ENCODE assay signal across 9 mouse cellular contexts in genomic region chr11:98968716-98969495, GRCm38 (mm10). TPM values are rescaled to one million over a fixed set of nuclear protein-coding genes. Genes with fewer than 3 reads are reported as not detected.
A peak's percentile ranks its signal among the peaks of the same experiment; 100 is the strongest.
DNase-seq lines count a peak whose midpoint lies in the region; ATAC-seq lines count a peak whose summit lies in the region.
"Had no signal": no experiment of that assay in that cellular context is flagged by ENCODE, and none has a peak within 500 bp of the region (broad histone marks: within the 10 kb centered on the region; RNA-seq: fewer than 3 reads in every experiment).

No protein-coding gene starts in this region.

- H3K27ac ChIP-seq in hindbrain, embryonic 15.5 days (replicated peaks), result peak overlapping the region; percentile 85
- peak overlapping the region; percentile 81 for H3K27ac ChIP-seq in midbrain, embryonic 14.5 days (replicated peaks; ENCODE audit: low read depth, low read length)

- peaks cover 78% of the 10 kb centered on the region for H3K4me1 ChIP-seq in hindbrain, embryonic 15.5 days (replicated peaks)
- peaks cover 79% of the 10 kb centered on the region for H3K4me1 ChIP-seq in midbrain, embryonic 14.5 days (ENCODE audit: control insufficient read depth, insufficient read depth, low read length)

- peaks cover 9% of the 10 kb centered on the region for H3K36me3 ChIP-seq in hindbrain, embryonic 15.5 days
- peaks cover 17% of the 10 kb centered on the region; the same call in 1 of the 2 replicates for H3K36me3 ChIP-seq in midbrain, embryonic 14.5 days (ENCODE audit: control insufficient read depth, insufficient read depth, low read length)

- intact Hi-C loops in left cerebral cortex, postnatal 4 days (cut with DNase I), result no loop called here

- peak overlapping the region; percentile 42 for H3K4me2 ChIP-seq in hindbrain, embryonic 15.5 days
- peak overlapping the region; percentile 48 for H3K4me2 ChIP-seq in midbrain, embryonic 14.5 days (ENCODE audit: low read length)

- peak; percentile 6; the same call in 1 of the 2 replicates for ATAC-seq in hindbrain, embryonic 15.5 days (ENCODE audit: low FRiP score, low read depth)
- peak; percentile 35; the same call in 1 of the 2 replicates for ATAC-seq in midbrain, embryonic 14.5 days (ENCODE audit: low FRiP score, low TSS enrichment)

- 8% methylated on average over 20 of the region's 20 CpGs for WGBS in hindbrain, embryonic 15.5 days
- 3% methylated on average over 20 of the region's 20 CpGs for WGBS in midbrain, embryonic 14.5 days

- H3K4me3 ChIP-seq in hindbrain, embryonic 15.5 days, result no peak overlapping the region
- 0 out of 2 replicates have a peak overlapping the region, but pooled peaks have one; percentile 3 for H3K4me3 ChIP-seq in midbrain, embryonic 14.5 days (replicated peaks; ENCODE audit: low read depth, low read length)

- H3K9me3 ChIP-seq in hindbrain, embryonic 15.5 days, result no peaks in the 10 kb centered on the region
- no peaks in the 10 kb centered on the region for H3K9me3 ChIP-seq in midbrain, embryonic 14.5 days (ENCODE audit: control insufficient read depth, low read length)

- no peaks in the 10 kb centered on the region for H3K27me3 ChIP-seq in hindbrain, embryonic 15.5 days
- H3K27me3 ChIP-seq in midbrain, embryonic 14.5 days (ENCODE audit: control insufficient read depth, insufficient read depth, low read length), result no peaks in the 10 kb centered on the region

- H3K9ac ChIP-seq in hindbrain, embryonic 15.5 days, result peak overlapping the region; percentile 11; the same call in 1 of the 2 replicates
- peak overlapping the region; percentile 16; the same call in 1 of the 2 replicates for H3K9ac ChIP-seq in midbrain, embryonic 14.5 days (replicated peaks; ENCODE audit: low read length)

- DNase-seq in cerebellum, adult 11 months, result peak; percentile 20
- DNase-seq in cerebellum, postnatal 4 days (ENCODE audit: low spot score in 2 of 2), result no peak
- DNase-seq in ovary, postnatal 36 days (ENCODE audit: low spot score), result peak; percentile 4
- no peak for DNase-seq in ovary, postnatal 14 days (ENCODE audit: low spot score)
- peak; percentile 80 for DNase-seq in midbrain, embryonic 14.5 days
- no peak for DNase-seq in right cerebral cortex, postnatal 36 days (ENCODE audit: low spot score in 2 of 2)
- no peak for DNase-seq in left cerebral cortex, postnatal 4 days

RNA-seq across cellular contexts. Expression of gene Gjd3, which starts 13.9 kb away (rescaled TPM):
- 1.8 and 3.1 TPM in 2 replicates for polyA plus RNA-seq in hindbrain, embryonic 15.5 days (2015; fragmentation: Nextera tagmentation; extraction: Ambion mirVana)
- 0.70 and 2.0 TPM in 2 replicates for polyA plus RNA-seq in midbrain, embryonic 14.5 days (2014; fragmentation: Nextera tagmentation; extraction: Ambion mirVana)
- total RNA-seq in left cerebral cortex, postnatal 4 days (2021), result 1 to 10 TPM; 2.2 to 3.4 TPM
- total RNA-seq: liver, adult 2 months had no signal
- polyA plus RNA-seq: liver, adult 2 months had no signal

RNA-seq across cellular contexts. Expression of gene Rara, which starts 41.3 kb away (rescaled TPM):
- polyA plus RNA-seq in hindbrain, embryonic 15.5 days (2015; fragmentation: Nextera tagmentation; extraction: Ambion mirVana), result 11.4 and 16.8 TPM in 2 replicates
- polyA plus RNA-seq in midbrain, embryonic 14.5 days (2014; fragmentation: Nextera tagmentation; extraction: Ambion mirVana), result 8.8 and 11.0 TPM in 2 replicates
- total RNA-seq in left cerebral cortex, postnatal 4 days (2021), result 10 to 100 TPM; 20.3 to 21.5 TPM

RNA-seq across cellular contexts. Expression of gene Top2a, which starts 55.1 kb away (rescaled TPM):
- 43.7 and 56.9 TPM in 2 replicates for polyA plus RNA-seq in hindbrain, embryonic 15.5 days (2015; fragmentation: Nextera tagmentation; extraction: Ambion mirVana)
- 24.9 and 67.9 TPM in 2 replicates for polyA plus RNA-seq in midbrain, embryonic 14.5 days (2014; fragmentation: Nextera tagmentation; extraction: Ambion mirVana)
- 10 to 100 TPM; 28.2 to 28.4 TPM for total RNA-seq in left cerebral cortex, postnatal 4 days (2021)

Comparison
In these comparisons a context has a peak if more than half of its experiments do, and no peak if none do; other contexts are left out.
1. DNase-seq: peak in cerebellum, adult 11 months (single experiment), ovary, postnatal 36 days (single experiment) and midbrain, embryonic 14.5 days (single experiment); none in cerebellum, postnatal 4 days (0 of 2), ovary, postnatal 14 days (single experiment), right cerebral cortex, postnatal 36 days (0 of 2) and left cerebral cortex, postnatal 4 days (single experiment).